Mouse (Mus musculus) embryonic facial prominence, embryonic 15.5 days (tissue): ENCODE measurements around the gene Olfr1441. TPM values are rescaled to one million over a fixed set of nuclear protein-coding genes. Genes with fewer than 3 reads are reported as not detected.
A peak's percentile ranks its signal among the peaks of the same experiment; 100 is the strongest.

Experiments used
- ATAC-seq: fragments of 200-750 bp; cut with Nextera tagmentation; 2 replicates; pipeline ENCODE4 v1.8.0; 2017; ENCODE audit warnings: low read depth, moderate TSS enrichment; ENCODE audit not compliant: insufficient number of reproducible peaks, low FRiP score, low TSS enrichment
- H3K27ac ChIP-seq: fragments of 300-500 bp; sonication (generic); replicated peaks from 2 replicates; pipeline ENCODE4 v1.5.1; 2015; ENCODE audit warnings: mild to moderate bottlenecking, inconsistent platforms
- H3K27me3 ChIP-seq: fragments of 300-500 bp; sonication (generic); 2 replicates; pipeline ENCODE4 v1.6.1; 2015; ENCODE audit warnings: inconsistent platforms
- H3K36me3 ChIP-seq: fragments of 300-500 bp; sonication (generic); 2 replicates; pipeline ENCODE4 v1.6.1; 2015; ENCODE audit warnings: mild to moderate bottlenecking, inconsistent platforms
- H3K4me1 ChIP-seq: fragments of 300-500 bp; sonication (generic); 2 replicates; pipeline ENCODE4 v1.6.1; 2015; ENCODE audit warnings: inconsistent platforms
- H3K4me2 ChIP-seq: fragments of 300-500 bp; sonication (generic); replicated peaks from 2 replicates; pipeline ENCODE4 v1.6.1; 2015; ENCODE audit warnings: mild to moderate bottlenecking, inconsistent platforms
- H3K4me3 ChIP-seq: fragments of 300-500 bp; sonication (generic); replicated peaks from 2 replicates; pipeline ENCODE4 v1.5.1; 2015; ENCODE audit warnings: mild to moderate bottlenecking, inconsistent platforms
- H3K9ac ChIP-seq: fragments of 300-500 bp; sonication (generic); 2 replicates; pipeline ENCODE4 v1.6.1; 2015; ENCODE audit warnings: inconsistent platforms
- H3K9me3 ChIP-seq: fragments of 300-500 bp; sonication (generic); replicated peaks from 2 replicates; pipeline ENCODE4 v1.6.1; 2016; ENCODE audit warnings: inconsistent platforms
- WGBS: fragments of 180-500 bp; shearing (Covaris S2); methylation state at CpG from one replicate; pipeline ENCODE4 v1.1.7; 2015; 5-methylcytosine and 5-hydroxymethylcytosine counted together
- polyA plus RNA-seq: library from polyadenylated mRNA; unstranded; fragments of >200 nt; fragmentation: Nextera tagmentation; extraction: Ambion mirVana; gene quantifications from 2 replicates; pipeline ENCODE4 v1.2.1, GENCODE M21; 2015

Olfr1441 gene
- polyA plus RNA-seq, 1 experiment from 2014 or later: 0.12 TPM

DNA sequence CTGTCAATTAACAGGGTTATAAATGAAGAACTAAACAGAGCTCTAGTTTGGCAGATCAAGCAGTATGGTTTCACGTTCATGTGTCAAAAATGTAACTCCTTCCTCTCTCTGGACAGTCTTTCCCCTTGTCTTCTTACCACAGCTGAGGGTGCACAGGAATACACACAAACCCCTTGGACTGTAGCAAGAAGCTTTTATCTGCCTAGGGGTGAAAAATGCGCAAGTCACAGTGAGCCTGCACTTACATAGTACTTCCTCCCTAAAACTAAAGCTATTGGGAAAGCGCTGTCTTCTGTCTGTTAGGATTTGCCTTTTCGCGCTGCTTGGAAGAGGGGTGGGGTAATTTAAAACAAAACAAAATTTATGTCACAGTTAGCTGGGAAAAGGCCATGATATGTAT, 46.9 kb downstream of the Olfr1441 start:
- Histone ChIP-seq H3K4me1 (no peaks in the 10 kb centered on the region), H3K27me3 (no peaks in the 10 kb centered on the region), H3K4me2 (no peak overlapping the region), H3K27ac (no peak overlapping the region), H3K4me3 (no peak overlapping the region), H3K9ac (no peak overlapping the region), H3K9me3 (no peaks in the 10 kb centered on the region), H3K36me3 (peaks cover 3% of the 10 kb centered on the region; the same call in 1 of the 2 replicates)
- ATAC-seq: no peak
- 71% methylated on average over 5 of the region's 5 CpGs for WGBS

GRCm38 (mm10) chr19:12464674-12465073, 47.4 kb downstream of the Olfr1441 start:
- no peak overlapping the region for H3K4me2 ChIP-seq
- H3K27me3 ChIP-seq: no peaks in the 10 kb centered on the region
- H3K36me3 ChIP-seq: peaks cover 7% of the 10 kb centered on the region; the same call in 1 of the 2 replicates
- WGBS: 75% methylated on average over 4 of the region's 4 CpGs
- no peaks in the 10 kb centered on the region for H3K4me1 ChIP-seq
- ATAC-seq: no peak
- H3K27ac ChIP-seq: no peak overlapping the region
- no peak overlapping the region for H3K9ac ChIP-seq
- H3K9me3 ChIP-seq: no peaks in the 10 kb centered on the region
- H3K4me3 ChIP-seq: no peak overlapping the region

GRCm38 (mm10) chr19:12465530-12466144, 48.4 kb downstream of the Olfr1441 start:
- Histone ChIP-seq H3K4me3 (no peak overlapping the region), H3K36me3 (peaks cover 7% of the 10 kb centered on the region; the same call in 1 of the 2 replicates), H3K9ac (no peak overlapping the region), H3K27me3 (no peaks in the 10 kb centered on the region), H3K4me2 (no peak overlapping the region), H3K4me1 (no peaks in the 10 kb centered on the region), H3K27ac (no peak overlapping the region), H3K9me3 (no peaks in the 10 kb centered on the region)
- 92% methylated on average over 10 of the region's 10 CpGs for WGBS
- no peak for ATAC-seq

- no peak overlapping the region for H3K9ac ChIP-seq
- H3K27me3 ChIP-seq: no peaks in the 10 kb centered on the region
- H3K4me2 ChIP-seq: no peak overlapping the region
- WGBS: 28% methylated on average over 7 of the region's 7 CpGs
- no peaks in the 10 kb centered on the region for H3K4me1 ChIP-seq
- H3K27ac ChIP-seq: no peak overlapping the region
- H3K36me3 ChIP-seq: peaks cover 7% of the 10 kb centered on the region; the same call in 1 of the 2 replicates
- no peak; the same call in 1 of the 2 replicates for ATAC-seq
- no peaks in the 10 kb centered on the region for H3K9me3 ChIP-seq
- no peak overlapping the region for H3K4me3 ChIP-seq
Measured at GRCm38 (mm10) chr19:12466204-12466603, 49.0 kb downstream of the Olfr1441 start.

- H3K36me3 ChIP-seq: peaks cover 7% of the 10 kb centered on the region; the same call in 1 of the 2 replicates
- H3K9ac ChIP-seq: no peak overlapping the region
- no peak overlapping the region for H3K4me2 ChIP-seq
- H3K27ac ChIP-seq: no peak overlapping the region
- 84% methylated on average over 5 of the region's 5 CpGs for WGBS
- ATAC-seq: no peak
- peaks cover under 1% of the 10 kb centered on the region for H3K4me1 ChIP-seq
- no peaks in the 10 kb centered on the region for H3K27me3 ChIP-seq
- H3K4me3 ChIP-seq: no peak overlapping the region
- H3K9me3 ChIP-seq: no peaks in the 10 kb centered on the region
Measured at GRCm38 (mm10) chr19:12467436-12467835, 50.2 kb downstream of the Olfr1441 start.

DNA sequence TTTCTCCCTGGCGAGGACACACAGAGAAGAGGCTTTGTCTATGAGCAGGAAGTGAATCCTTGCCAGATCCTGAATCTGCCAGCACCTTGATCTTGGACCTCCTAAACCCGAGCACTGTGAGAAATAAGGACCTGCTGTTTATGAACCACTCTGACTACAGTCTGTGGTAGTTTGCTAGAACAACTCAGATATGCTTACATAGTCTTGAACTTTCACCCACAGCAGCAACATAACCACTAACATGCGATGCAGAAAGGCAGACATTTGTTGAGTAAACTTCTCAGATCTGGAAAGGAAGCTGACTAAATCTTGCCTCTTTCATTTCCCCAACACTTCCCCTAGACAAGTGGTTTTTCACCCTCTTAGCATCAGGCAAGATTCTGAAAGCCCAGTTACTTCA, 54.6 kb downstream of the Olfr1441 start:
- Histone ChIP-seq H3K27ac (no peak overlapping the region), H3K4me2 (no peak overlapping the region), H3K4me1 (peaks cover 31% of the 10 kb centered on the region), H3K27me3 (no peaks in the 10 kb centered on the region), H3K9ac (no peak overlapping the region), H3K36me3 (peaks cover 7% of the 10 kb centered on the region; the same call in 1 of the 2 replicates), H3K9me3 (no peaks in the 10 kb centered on the region), H3K4me3 (no peak overlapping the region)
- ATAC-seq: no peak
- 55% methylated on average over 3 of the region's 3 CpGs for WGBS

GRCm38 (mm10) chr19:12472381-12472976, 55.2 kb downstream of the Olfr1441 start:
- no peak for ATAC-seq
- Histone ChIP-seq H3K9me3 (no peaks in the 10 kb centered on the region), H3K27ac (0 out of 2 replicates have a peak overlapping the region, but pooled peaks have one; percentile 68), H3K4me1 (peaks cover 31% of the 10 kb centered on the region), H3K4me2 (no peak overlapping the region), H3K4me3 (no peak overlapping the region), H3K27me3 (no peaks in the 10 kb centered on the region), H3K36me3 (peaks cover 7% of the 10 kb centered on the region; the same call in 1 of the 2 replicates), H3K9ac (no peak overlapping the region)
- 75% methylated on average over 5 of the region's 5 CpGs for WGBS

Other genes with a start within 250 kb of the Olfr1441 start
- gene Olfr1555-ps1, start 247.3 kb upstream of the Olfr1441 start, polyA plus RNA-seq: 0.12 and 0.13 TPM in 2 replicates
- gene Olfr1431, start 216.8 kb upstream of the Olfr1441 start, polyA plus RNA-seq: not detected in 2 replicates
- gene Olfr1432, start 184.8 kb upstream of the Olfr1441 start, polyA plus RNA-seq: not detected in 2 replicates
- gene Olfr262, start 175.8 kb upstream of the Olfr1441 start, polyA plus RNA-seq: not detected in 2 replicates
- 0.28 TPM in 1 of 2 replicates, not detected in the other for gene Olfr235, start 156.4 kb upstream of the Olfr1441 start, polyA plus RNA-seq
- gene Olfr1434, start 137.6 kb upstream of the Olfr1441 start, polyA plus RNA-seq: 0.27 TPM in 1 of 2 replicates, not detected in the other
- gene Olfr1436, start 118.3 kb upstream of the Olfr1441 start, polyA plus RNA-seq: not detected in 2 replicates
- 0.04 and 0.23 TPM in 2 replicates for gene Olfr1437, start 92.3 kb upstream of the Olfr1441 start, polyA plus RNA-seq
- not detected in 2 replicates for gene Olfr1438-ps1, start 81.5 kb upstream of the Olfr1441 start, polyA plus RNA-seq
- gene Olfr1440, start 30.2 kb upstream of the Olfr1441 start, polyA plus RNA-seq: 0.07 TPM in 1 of 2 replicates, not detected in the other
- gene Pfpl, start 10.5 kb downstream of the Olfr1441 start, polyA plus RNA-seq: not detected in 2 replicates
- 0.68 and 0.87 TPM in 2 replicates for gene Mpeg1, start 43.3 kb downstream of the Olfr1441 start, polyA plus RNA-seq
- gene Dtx4, start 84.0 kb downstream of the Olfr1441 start, polyA plus RNA-seq: 10.1 and 13.1 TPM in 2 replicates
- gene Fam111a, start 128.3 kb downstream of the Olfr1441 start, polyA plus RNA-seq: 22.0 and 23.9 TPM in 2 replicates
- gene Gm4952, start 182.5 kb downstream of the Olfr1441 start, polyA plus RNA-seq: 0.13 TPM in 1 of 2 replicates, not detected in the other
- gene Glyat, start 215.9 kb downstream of the Olfr1441 start, polyA plus RNA-seq: 0.12 TPM in 1 of 2 replicates, not detected in the other